Mouse (Mus musculus) neural tube, embryonic 15.5 days (tissue): Measurements from ENCODE around the gene Nop2. TPM values are rescaled to one million over a fixed set of nuclear protein-coding genes. Genes with fewer than 3 reads are reported as not detected.

ENCODE experiments used
- ATAC-seq: fragments of 200-750 bp; cut with Nextera tagmentation; 2 replicates; pipeline ENCODE4 v1.8.0; 2017; ENCODE audit warnings: mild to moderate bottlenecking, moderate TSS enrichment, moderate library complexity; ENCODE audit not compliant: low FRiP score
- H3K27ac ChIP-seq: fragments of 300-500 bp; sonication (generic); replicated peaks from 2 replicates; pipeline ENCODE4 v1.5.1; 2015; ENCODE audit warnings: mild to moderate bottlenecking, inconsistent platforms
- H3K27me3 ChIP-seq: fragments of 300-500 bp; sonication (generic); replicated peaks from 2 replicates; pipeline ENCODE4 v1.6.1; 2015; ENCODE audit warnings: inconsistent platforms
- H3K36me3 ChIP-seq: fragments of 300-500 bp; sonication (generic); 2 replicates; pipeline ENCODE4 v1.6.1; 2015; ENCODE audit warnings: inconsistent platforms
- H3K4me1 ChIP-seq: fragments of 300-500 bp; sonication (generic); 2 replicates; pipeline ENCODE4 v1.6.1; 2015; ENCODE audit warnings: inconsistent platforms
- H3K4me2 ChIP-seq: fragments of 300-500 bp; sonication (generic); 2 replicates; pipeline ENCODE4 v1.6.1; 2015; ENCODE audit warnings: inconsistent platforms, mild to moderate bottlenecking, moderate library complexity
- H3K4me3 ChIP-seq: fragments of 300-500 bp; sonication (generic); replicated peaks from 2 replicates; pipeline ENCODE4 v1.5.1; 2015; ENCODE audit warnings: mild to moderate bottlenecking, inconsistent platforms
- H3K9ac ChIP-seq: fragments of 300-500 bp; sonication (generic); replicated peaks from 2 replicates; pipeline ENCODE4 v1.6.1; 2015; ENCODE audit warnings: mild to moderate bottlenecking, inconsistent platforms
- H3K9me3 ChIP-seq: fragments of 300-500 bp; sonication (generic); replicated peaks from 2 replicates; pipeline ENCODE4 v1.6.1; 2016; ENCODE audit warnings: inconsistent platforms
- WGBS: fragments of 180-500 bp; shearing (Covaris S2); methylation state at CpG from one replicate; pipeline ENCODE4 v1.1.7; 2015; ENCODE audit warnings: mixed read lengths; 5-methylcytosine and 5-hydroxymethylcytosine counted together
- polyA plus RNA-seq: library from polyadenylated mRNA; unstranded; fragments of >200 nt; fragmentation: Nextera tagmentation; extraction: Ambion mirVana; gene quantifications from 2 replicates; pipeline ENCODE4 v1.2.1, GENCODE M21; 2015

Nop2 gene
- polyA plus RNA-seq, 1 experiment from 2014 or later = 47.8 TPM

DNA sequence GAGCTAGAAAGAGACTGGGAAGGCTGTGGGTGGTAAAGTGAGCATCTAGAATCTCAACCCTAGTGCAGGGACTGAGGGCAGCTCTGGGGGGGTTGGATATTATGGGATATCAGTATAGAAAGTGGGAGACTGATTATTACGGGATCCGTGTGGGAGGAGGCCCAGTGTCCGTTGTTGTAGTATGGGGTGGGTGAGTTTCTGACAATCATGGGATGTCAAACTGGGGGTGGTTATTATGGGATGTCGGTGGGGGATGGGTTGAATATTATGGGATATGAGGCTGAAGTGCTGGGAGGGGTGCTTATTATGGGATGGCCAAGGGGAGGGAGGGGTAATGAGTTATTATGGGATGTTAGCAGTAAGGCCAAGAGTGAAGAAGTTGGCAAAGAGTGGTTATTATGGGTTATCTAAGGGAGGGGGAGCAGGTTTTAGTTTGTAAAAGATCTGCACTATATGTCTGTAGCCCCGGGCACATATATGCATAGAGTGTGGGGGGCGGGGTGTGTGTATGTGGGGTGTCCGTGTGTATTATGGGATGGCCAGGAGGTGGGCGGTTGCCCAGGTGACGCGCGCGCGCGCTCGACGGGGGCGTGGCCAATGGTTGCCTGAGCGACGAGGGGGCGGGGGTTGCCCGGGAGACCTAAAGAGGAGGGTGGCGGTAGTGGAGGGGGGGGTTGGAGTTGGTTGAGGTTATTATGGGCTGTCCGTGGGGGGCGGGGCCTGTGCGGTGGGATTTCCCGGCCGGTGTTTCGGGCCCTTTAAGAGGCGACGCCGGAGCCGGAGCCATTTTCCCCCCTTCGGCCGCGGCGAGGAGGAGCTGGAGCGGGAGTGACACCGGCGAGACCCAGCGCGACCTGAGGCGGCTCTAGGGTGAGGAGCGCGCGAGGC lies 36.1 kb upstream of the Nop2 start, which contains the start of gene Chd4:
TSS of gene Chd4 (plus strand) at position 591 of the 888 bp plus-strand sequence.
- Histone ChIP-seq H3K9me3 (no peaks in the 10 kb centered on the region), H3K4me2 (peak within 1 kb of the TSS; percentile 88), H3K9ac (peak within 1 kb of the TSS; percentile 89), H3K27ac (peak within 1 kb of the TSS; percentile 94), H3K36me3 (peaks cover 7% of the 10 kb centered on the region), H3K4me1 (peaks cover 44% of the 10 kb centered on the region), H3K4me3 (peak within 1 kb of the TSS; percentile 89), H3K27me3 (no peaks in the 10 kb centered on the region)
- WGBS = 3% methylated on average over 34 of the region's 45 CpGs
- peak; percentile 84 for ATAC-seq

DNA sequence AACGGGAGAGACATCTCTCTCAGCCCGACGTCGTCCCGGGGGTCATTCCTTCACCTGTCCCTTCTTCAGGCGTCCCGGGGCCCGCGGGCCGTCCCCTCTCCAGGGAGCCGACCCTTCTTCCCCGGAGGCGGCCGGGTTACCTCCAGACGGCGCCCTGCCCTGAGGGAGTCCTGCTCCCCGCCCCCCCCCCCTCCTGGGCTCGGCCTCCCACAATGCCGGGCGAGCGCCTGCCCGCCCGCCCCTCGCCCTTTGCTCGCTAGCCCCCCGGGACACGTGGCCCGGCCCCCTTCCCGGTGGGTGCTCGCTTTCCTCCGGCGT lies 35.5 kb upstream of the Nop2 start:
- Histone ChIP-seq H3K4me2 (peak overlapping the region; percentile 88), H3K9me3 (no peaks in the 10 kb centered on the region), H3K27me3 (no peaks in the 10 kb centered on the region), H3K4me3 (peak overlapping the region; percentile 89), H3K27ac (peak overlapping the region; percentile 94), H3K36me3 (peaks cover 13% of the 10 kb centered on the region), H3K4me1 (peaks cover 42% of the 10 kb centered on the region), H3K9ac (peak overlapping the region; percentile 89)
- ATAC-seq = peak; percentile 22; the same call in 1 of the 2 replicates
- under 1% methylated on average over 15 of the region's 32 CpGs for WGBS

DNA sequence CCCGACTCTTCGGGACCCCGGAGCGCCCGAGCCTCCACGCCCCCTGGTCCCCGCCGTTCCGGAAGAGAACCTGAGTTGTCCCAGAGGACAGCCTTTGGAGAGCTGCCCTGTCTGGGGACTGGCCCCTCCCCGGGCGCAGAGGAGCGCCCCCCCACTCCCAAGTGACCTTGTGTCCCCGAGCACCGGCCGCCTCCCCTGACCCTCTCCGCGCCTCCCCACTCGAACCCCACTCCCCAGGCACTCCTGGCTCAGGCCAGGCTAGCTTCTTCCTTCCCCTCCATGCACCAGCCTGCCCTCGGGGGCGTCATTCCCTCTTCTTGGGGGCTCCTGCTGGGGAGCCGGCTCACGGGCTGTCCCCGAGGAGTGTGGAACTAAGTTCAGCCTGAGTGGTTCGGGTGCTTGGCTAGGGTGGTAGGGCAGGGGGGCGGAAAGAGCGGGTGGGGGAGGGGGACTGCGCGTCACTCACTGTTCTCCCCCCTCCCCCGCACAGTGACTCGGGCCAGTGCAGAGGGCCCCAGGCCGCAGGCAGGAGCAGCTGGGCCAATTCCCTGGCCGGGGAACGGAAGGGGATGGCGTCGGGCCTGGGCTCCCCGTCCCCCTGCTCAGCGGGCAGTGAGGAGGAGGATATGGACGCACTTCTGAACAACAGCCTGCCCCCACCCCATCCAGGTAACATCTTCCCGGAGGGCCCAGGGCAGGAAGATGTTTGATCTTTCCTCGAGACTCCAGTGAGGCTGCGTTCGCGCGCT lies 34.9 kb upstream of the Nop2 start:
- Histone ChIP-seq H3K27me3 (no peaks in the 10 kb centered on the region), H3K36me3 (peaks cover 18% of the 10 kb centered on the region), H3K27ac (peak overlapping the region; percentile 94), H3K4me2 (peak overlapping the region; percentile 88), H3K4me1 (peaks cover 42% of the 10 kb centered on the region), H3K9ac (peak overlapping the region; percentile 89), H3K9me3 (no peaks in the 10 kb centered on the region), H3K4me3 (peak overlapping the region; percentile 89)
- 1% methylated on average over 41 of the region's 44 CpGs for WGBS
- ATAC-seq = peak; percentile 46

DNA sequence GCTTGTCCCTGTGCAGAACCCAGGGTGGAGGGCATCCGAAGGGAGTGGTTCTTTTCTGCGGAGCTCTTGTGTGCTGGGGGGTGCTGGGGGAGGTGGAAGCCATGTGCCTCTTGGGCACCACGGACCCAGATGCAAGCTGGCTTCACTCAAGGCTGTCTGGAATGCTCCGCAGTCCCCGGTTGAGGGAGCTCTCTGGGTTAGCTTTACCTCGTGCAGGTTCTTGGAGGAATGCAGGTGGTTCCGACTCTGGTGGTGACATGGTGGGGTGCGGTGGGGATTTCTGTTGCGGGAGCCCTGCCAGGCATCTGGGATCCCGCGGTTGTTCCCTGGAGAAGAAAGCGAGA lies 34.4 kb upstream of the Nop2 start:
- Histone ChIP-seq H3K27me3 (no peaks in the 10 kb centered on the region), H3K9ac (peak overlapping the region; percentile 89), H3K36me3 (peaks cover 23% of the 10 kb centered on the region), H3K4me3 (peak overlapping the region; percentile 89), H3K4me1 (peaks cover 42% of the 10 kb centered on the region), H3K27ac (peak overlapping the region; percentile 94), H3K4me2 (peak overlapping the region; percentile 88), H3K9me3 (no peaks in the 10 kb centered on the region)
- peak; percentile 4; the same call in 1 of the 2 replicates for ATAC-seq
- 1% methylated on average over 12 of the region's 12 CpGs for WGBS

DNA sequence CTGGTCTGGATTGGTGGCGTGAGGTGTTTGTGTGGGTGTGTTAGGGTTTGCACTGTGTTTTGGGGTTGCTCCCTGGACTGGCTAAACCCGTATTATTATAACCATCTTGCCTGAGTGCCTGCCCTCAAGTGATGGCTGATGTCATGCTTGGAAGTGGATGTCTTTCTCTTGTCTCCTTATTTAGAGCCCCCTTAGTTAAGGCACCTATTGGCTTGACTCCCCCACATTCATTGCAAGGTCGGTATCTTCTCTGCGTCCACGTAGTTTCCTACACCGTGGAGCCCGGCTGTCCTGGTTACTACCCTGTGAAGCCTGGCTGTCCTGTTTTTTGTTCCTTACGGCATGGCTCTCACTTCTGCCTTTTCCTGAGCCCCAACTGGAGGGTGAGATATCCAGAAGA lies 33.8 kb upstream of the Nop2 start:
- ATAC-seq = no peak
- peaks cover 30% of the 10 kb centered on the region for H3K36me3 ChIP-seq
- no peaks in the 10 kb centered on the region for H3K27me3 ChIP-seq
- H3K9me3 ChIP-seq = no peaks in the 10 kb centered on the region
- H3K4me1 ChIP-seq = peaks cover 42% of the 10 kb centered on the region
- peak overlapping the region; percentile 89 for H3K4me3 ChIP-seq
- H3K9ac ChIP-seq = peak overlapping the region; percentile 89
- 54% methylated on average over 8 of the region's 8 CpGs for WGBS
- H3K27ac ChIP-seq = no peak overlapping the region
- peak overlapping the region; percentile 88 for H3K4me2 ChIP-seq

DNA sequence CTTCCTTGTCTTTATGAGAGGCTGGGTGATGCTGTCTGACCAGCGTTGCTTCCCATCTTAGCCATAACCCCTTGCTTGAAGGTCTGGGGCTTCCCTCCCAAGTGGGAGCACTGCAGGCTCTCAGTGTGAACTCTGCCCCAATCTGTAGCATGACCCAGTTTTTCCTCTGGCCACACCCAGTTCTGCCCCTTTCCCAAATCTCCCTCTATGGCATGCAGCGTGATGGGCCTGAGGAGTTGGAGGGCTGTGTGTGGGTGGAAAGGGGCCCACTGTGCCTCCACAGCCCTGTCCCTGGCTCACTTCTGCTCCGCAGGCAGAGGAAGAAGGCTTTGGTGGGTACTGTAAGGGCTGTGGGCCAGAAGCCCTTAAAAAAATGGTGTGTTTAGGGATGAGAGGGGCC lies 33.2 kb upstream of the Nop2 start:
- no peaks in the 10 kb centered on the region for H3K27me3 ChIP-seq
- H3K36me3 ChIP-seq = peaks cover 34% of the 10 kb centered on the region
- peaks cover 42% of the 10 kb centered on the region for H3K4me1 ChIP-seq
- no peak for ATAC-seq
- 0 out of 2 replicates have a peak overlapping the region, but pooled peaks have one; percentile 6 for H3K27ac ChIP-seq
- H3K9me3 ChIP-seq = no peaks in the 10 kb centered on the region
- WGBS = 55% methylated on average over 3 of the region's 3 CpGs
- H3K4me3 ChIP-seq = peak overlapping the region; percentile 89
- H3K9ac ChIP-seq = peak overlapping the region; percentile 89; the same call in 1 of the 2 replicates
- peak overlapping the region; percentile 88 for H3K4me2 ChIP-seq

DNA sequence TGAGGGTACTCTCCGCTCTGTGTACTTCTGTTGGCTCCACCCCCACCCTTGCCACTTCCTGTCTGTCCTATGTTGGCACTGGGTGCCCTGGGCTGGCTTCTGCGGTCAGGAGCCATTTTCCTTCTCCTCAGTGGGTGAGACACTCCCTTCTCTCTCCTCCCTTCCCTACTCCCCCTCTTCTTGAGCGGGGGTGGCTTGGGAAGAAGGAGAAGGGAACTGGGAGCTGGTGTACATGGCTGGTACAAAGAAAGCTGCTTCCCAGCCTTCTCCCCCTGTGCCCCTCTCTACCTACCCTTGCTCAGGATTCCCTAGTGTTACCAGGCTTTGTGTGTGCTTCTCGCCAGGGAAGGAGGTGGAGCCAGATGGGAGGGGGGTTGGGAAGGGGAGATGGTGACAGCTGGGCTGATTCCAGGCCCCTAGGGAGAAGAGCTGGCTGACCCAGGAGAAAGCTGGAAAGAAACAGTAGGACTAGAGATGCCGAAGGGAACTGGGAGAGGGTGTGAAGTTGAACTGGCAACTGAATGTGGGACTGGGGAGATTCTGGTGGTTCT lies 32.2 kb upstream of the Nop2 start:
- Histone ChIP-seq H3K4me2 (peak overlapping the region; percentile 88), H3K27ac (peak overlapping the region; percentile 46; the same call in 1 of the 2 replicates), H3K4me1 (peaks cover 42% of the 10 kb centered on the region), H3K9ac (peak overlapping the region; percentile 26; the same call in 1 of the 2 replicates), H3K9me3 (no peaks in the 10 kb centered on the region), H3K27me3 (no peaks in the 10 kb centered on the region), H3K4me3 (peak overlapping the region; percentile 89; the same call in 1 of the 2 replicates), H3K36me3 (peaks cover 42% of the 10 kb centered on the region)
- no peak for ATAC-seq
- 28% methylated on average over 5 of the region's 5 CpGs for WGBS

DNA sequence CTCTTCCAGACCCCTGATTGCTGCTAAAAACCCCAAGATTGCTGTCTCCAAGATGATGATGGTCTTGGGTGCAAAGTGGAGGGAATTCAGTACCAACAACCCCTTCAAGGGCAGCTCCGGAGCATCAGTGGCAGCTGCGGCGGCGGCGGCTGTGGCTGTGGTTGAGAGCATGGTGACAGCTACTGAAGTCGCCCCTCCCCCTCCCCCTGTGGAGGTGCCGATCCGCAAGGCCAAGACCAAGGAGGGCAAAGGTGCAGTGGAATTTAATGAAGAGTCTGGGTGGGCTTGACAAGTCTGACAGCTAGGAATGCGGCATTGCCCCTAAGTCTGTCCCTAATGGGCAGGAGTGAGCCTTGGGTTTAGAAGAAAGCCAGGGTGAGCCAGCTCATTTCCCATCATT lies 30.3 kb upstream of the Nop2 start:
- H3K9ac ChIP-seq = no peak overlapping the region
- WGBS = 86% methylated on average over 9 of the region's 9 CpGs
- ATAC-seq = no peak
- H3K9me3 ChIP-seq = no peaks in the 10 kb centered on the region
- no peak overlapping the region for H3K27ac ChIP-seq
- peaks cover 61% of the 10 kb centered on the region for H3K36me3 ChIP-seq
- no peak overlapping the region for H3K4me3 ChIP-seq
- H3K27me3 ChIP-seq = no peaks in the 10 kb centered on the region
- peaks cover 36% of the 10 kb centered on the region for H3K4me1 ChIP-seq
- no peak overlapping the region for H3K4me2 ChIP-seq

DNA sequence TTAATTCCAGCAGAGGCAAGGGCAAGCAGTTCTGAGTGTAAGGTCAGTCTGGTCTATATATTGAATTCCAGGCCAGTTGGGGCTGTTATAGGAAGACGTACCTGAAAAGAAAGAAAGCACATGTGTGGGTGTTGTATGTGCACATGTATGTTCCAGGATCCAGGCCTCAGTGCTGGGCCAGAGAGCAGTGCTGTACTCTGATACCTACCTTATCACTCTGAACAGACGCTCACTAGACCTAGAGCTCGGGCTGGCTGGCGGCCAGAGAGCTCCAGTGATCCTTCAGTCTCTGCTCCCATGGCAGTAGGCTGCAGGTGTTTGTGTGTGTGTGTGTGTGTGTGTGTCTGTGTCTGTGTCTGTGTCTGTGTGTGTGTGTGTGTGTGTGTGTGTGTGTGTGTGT lies 27.5 kb upstream of the Nop2 start:
- ATAC-seq = no peak
- no peak overlapping the region for H3K27ac ChIP-seq
- WGBS = 92% methylated on average over 4 of the region's 4 CpGs
- H3K36me3 ChIP-seq = peaks cover 89% of the 10 kb centered on the region
- no peak overlapping the region for H3K4me3 ChIP-seq
- peaks cover 15% of the 10 kb centered on the region for H3K4me1 ChIP-seq
- H3K9me3 ChIP-seq = no peaks in the 10 kb centered on the region
- H3K27me3 ChIP-seq = no peaks in the 10 kb centered on the region
- H3K9ac ChIP-seq = no peak overlapping the region
- H3K4me2 ChIP-seq = no peak overlapping the region

DNA sequence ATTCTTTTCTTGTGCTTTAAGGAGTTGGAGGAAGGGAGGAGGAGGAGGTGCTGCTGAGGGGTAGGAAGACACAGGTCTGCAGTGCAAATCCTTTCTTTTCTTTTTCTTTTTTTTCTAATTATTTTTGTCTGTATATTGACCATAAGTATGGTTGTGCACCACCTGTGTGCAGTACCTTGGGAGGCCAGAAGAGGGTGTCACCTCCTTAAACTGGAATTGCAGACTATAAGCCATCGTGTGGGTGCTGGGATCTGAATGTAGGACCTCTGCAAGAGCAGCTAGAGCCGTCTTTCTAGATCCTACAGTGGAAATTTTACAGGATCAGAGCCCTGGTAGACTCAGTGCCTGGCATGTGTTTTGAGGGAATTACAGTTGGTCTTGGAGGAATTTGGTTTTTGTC lies 24.0 kb upstream of the Nop2 start:
- Histone ChIP-seq H3K4me2 (no peak overlapping the region), H3K27ac (no peak overlapping the region)

DNA sequence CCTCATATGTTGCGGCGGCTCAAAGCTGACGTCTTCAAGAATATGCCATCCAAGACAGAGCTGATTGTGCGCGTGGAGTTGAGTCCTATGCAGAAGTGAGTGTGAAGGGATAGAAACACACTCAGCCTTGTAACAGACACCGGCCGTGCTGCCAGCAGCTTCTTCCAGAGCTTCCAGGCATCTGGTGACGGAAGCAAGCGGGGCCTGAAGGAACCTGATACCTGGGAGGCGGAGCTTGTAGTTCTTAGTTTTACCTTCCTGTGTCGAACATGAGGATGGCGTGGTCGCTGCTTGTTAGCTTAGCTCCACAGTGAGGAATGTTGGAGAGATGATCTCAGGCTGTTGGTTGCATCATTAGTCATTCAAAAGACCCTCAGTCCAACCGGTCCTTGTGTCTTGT lies 22.3 kb upstream of the Nop2 start:
- Histone ChIP-seq H3K4me3 (no peak overlapping the region), H3K4me2 (no peak overlapping the region), H3K36me3 (peaks cover 98% of the 10 kb centered on the region), H3K4me1 (no peaks in the 10 kb centered on the region), H3K27me3 (no peaks in the 10 kb centered on the region), H3K27ac (no peak overlapping the region), H3K9ac (no peak overlapping the region), H3K9me3 (no peaks in the 10 kb centered on the region)
- WGBS = 95% methylated on average over 14 of the region's 14 CpGs
- no peak for ATAC-seq

More for the DNA sequence above, 24.0 kb upstream of the Nop2 start:
- WGBS = 94% methylated on average over 2 of the region's 2 CpGs
- Histone ChIP-seq H3K4me3 (no peak overlapping the region), H3K27me3 (no peaks in the 10 kb centered on the region), H3K4me1 (no peaks in the 10 kb centered on the region), H3K36me3 (peaks cover 95% of the 10 kb centered on the region), H3K9me3 (no peaks in the 10 kb centered on the region), H3K9ac (no peak overlapping the region)
- no peak for ATAC-seq
